Mouse (Mus musculus) embryo, embryonic 11 days (tissue): ENCODE measurements at regions not wholly inside any gene's neighbourhood (a gene's known extent, or its start where the extent isn't known, plus 50 kb on each side); places are given as distances from the start of the nearest gene placed in this dataset.

Source experiments
- DNase-seq: peaks from one replicate; pipeline ENCODE4 v3.0.0-alpha.2; 2015

- DNase-seq: no peak
Observed at GRCm38 (mm10) chr13:107904051-107904740, 140.1 kb upstream of the Smim15 start.

DNA sequence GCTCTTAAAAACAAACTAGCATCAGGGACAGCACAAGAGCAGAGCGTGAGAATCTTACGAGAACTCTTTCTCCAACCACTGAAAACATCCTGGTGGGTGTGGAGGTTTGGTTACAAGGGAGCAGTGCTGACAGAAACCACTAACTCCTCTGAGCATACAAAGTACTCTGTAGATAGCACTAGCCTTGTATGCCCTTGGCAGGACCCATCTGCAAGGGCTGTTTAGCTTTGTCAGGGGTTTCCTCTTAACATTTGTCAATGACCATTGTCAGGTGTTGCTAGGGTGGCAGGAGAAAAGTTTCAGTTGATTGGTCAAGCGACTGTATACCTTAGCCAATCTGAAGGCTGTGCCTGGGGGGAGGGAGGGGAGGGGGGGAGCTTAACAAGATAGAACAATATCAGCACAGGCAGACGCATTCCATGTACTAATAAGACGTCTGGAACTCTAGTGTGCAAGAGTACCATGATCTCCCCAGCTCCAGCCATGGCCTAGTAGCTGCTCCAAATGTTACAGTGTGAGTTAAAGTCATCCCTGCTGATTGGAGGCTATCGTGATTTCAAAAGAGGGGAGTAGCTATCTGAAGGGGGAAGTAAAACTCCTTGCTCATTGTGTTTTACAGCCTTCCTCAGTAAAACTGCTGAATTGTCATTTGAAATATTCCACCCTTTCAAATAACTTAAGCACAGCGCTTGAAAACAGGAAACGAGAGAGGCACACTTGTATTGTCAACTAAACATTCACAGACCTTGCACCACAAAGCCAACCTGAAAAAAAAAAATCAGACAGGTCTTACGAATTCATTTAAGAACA is 140.9 kb upstream of the Smim15 start:
- peak; percentile 66 for DNase-seq

DNA sequence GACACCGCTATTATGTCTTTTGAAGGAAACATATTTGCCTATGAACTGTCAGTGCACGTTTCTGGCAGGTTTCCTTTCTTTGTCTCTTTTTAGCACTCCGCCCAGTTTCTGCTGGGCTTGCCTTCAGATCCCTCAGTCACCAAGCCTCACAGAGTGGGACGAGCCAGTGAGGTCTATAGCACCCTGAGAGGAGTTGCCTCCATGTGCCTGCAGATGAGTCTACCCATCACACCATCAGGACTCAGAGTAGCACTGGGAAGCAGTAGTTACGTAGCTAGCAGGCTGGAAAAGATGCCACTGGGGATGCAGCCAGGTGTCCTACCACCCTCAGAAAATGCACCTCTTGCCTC is 141.5 kb upstream of the Smim15 start:
- no peak for DNase-seq

GRCm38 (mm10) chr13:107899600-107900229 is 144.5 kb upstream of the Smim15 start:
- DNase-seq: no peak

- no peak for DNase-seq
Observed at GRCm38 (mm10) chr13:107897646-107898045, 146.6 kb upstream of the Smim15 start.

GRCm38 (mm10) chr13:107897184-107897583 is 147.1 kb upstream of the Smim15 start:
- DNase-seq: no peak

DNA sequence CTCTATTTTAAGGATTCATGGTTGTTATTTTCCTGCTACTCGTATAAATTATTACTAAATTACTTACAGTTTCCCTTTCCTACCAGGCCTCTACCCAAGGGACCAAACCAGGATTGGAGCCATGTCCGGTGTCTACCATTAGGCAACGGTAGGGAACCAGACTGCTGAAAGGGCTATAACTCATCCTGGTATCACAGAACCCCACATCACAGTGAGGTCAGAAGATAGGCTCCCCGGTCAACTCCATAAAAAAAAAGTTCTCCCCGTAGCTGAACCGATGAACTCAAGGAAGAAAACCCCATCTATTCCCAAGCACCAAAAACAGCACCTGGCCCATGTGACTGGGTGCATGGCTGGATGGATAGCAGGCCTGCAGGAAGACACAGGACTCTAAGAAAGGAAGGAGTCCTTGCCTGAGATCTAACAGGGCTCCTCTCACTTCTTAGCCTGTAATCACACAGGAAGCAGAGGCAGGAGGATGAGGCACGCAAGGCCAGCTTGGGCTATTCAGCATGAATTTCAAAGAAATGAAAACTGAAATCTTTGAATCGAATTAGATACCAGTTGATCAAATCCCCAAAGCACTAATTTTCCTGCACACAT is 150.6 kb upstream of the Smim15 start:
- no peak for DNase-seq

- no peak for DNase-seq
Observed at GRCm38 (mm10) chr13:107893081-107893480, 151.2 kb upstream of the Smim15 start.

- no peak for DNase-seq
Observed at GRCm38 (mm10) chr13:107891946-107892345, 152.3 kb upstream of the Smim15 start.

- DNase-seq: peak; percentile 88
Observed at GRCm38 (mm10) chr13:107890866-107891821, 153.1 kb upstream of the Smim15 start.

DNA sequence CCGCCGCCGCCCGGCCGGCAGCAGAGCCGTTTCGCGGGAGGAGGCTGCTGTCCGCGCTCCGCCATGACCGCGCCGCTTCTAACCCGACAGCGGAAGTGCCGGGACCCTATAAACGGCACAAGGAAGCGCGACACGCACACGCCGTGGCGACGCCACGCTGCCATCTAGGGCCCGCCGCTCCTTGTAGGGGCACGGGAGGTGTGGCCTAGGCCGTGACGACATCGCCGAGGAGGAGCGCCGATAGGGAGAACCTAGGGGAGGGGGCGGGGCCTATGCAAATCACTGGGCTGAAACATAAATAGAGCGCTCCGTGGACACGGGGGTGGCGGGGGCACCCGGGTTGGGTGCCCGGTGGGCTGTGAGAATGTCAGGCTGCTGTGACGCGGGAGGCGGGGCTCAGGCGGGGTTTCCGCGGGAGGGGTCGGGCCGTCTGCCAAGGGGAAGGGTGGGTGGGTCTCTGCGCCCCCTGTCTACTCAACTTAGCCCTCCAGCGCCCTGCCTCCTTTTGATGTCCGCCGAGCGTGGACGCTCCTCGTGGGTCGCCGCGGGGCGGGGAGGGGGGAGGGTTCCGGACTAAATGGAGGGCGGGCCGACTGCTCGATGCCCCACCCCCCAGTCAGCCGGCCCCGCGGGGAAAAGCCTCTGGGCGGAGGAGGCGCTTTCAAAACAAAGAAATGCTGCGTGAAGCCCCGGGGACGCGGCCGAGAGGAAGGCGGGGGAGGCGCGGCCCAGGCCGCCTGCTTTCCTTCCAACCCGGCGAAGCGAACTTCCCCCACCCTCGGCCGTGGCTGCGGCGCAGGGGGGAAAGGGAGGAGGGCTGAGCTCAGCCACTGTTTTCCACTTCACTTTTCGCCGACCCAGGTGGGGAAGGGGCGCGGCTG is 154.0 kb upstream of the Smim15 start:
- DNase-seq: peak; percentile 100

DNA sequence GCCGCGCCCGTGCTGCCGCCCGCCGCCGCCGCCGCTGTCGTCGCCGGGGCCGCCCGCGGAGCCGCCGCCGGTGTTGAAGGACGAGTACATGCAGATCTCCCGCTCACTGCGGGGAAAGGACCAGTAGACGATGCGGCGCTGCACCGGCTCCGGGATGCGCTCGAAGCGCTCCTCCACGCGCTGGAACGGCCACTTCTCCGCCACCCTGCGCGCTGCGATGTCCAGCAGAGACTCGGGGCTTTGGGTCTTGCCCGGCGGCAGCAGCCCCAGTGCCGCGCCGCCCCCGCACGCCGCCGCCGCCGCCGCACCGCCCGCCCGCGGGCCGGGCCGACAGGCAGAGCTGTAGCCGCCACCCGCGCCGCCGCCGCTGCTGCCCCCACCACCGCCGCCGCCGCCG is 154.7 kb upstream of the Smim15 start:
- no peak for DNase-seq

- peak; percentile 74 for DNase-seq
Observed at GRCm38 (mm10) chr13:107888571-107889451, 155.4 kb upstream of the Smim15 start.

GRCm38 (mm10) chr13:107888231-107888555 is 156.1 kb upstream of the Smim15 start:
- peak; percentile 60 for DNase-seq

DNA sequence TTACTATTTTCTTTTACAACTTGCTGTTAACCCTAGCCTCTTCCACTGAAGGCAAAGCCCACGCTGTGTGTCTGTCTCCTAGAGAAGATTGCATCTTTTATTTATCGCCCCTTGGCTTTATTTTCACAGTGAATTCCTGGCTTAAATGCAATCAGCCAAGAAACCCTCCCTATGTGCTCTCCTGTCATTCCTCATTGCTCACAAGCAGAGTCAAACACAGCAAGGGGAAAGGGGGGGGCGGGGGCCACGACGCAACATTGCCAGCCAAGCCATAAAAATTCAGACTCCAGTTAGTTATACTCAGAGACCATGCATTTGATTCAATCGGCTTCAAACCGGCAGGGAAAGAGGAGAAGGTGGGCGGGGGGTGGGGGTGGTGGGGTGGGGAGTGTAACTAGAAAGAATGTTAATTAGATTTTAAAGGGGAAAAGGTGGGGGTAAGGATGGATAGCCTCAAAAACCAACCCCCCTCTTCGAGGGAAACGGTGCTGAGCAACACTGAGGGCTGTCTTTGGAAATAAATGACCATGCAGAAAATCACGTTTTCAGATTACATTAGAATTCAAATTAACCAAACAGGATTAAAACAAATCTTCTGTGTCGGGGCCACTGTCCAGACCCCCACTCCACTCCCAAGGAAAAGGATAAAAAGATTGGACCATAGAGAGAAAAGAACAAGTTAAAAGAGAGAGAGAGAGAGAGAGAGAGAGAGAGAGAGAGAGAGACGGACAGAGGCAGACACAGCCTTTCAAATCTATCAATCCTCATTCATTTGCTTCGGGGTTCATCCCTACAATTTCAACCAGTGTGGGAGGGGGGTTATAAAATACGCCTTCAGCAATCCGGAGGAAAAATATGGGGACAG is 156.6 kb upstream of the Smim15 start:
- DNase-seq: peak; percentile 45

- DNase-seq: no peak
Observed at GRCm38 (mm10) chr13:107884836-107885235, 159.4 kb upstream of the Smim15 start.

DNA sequence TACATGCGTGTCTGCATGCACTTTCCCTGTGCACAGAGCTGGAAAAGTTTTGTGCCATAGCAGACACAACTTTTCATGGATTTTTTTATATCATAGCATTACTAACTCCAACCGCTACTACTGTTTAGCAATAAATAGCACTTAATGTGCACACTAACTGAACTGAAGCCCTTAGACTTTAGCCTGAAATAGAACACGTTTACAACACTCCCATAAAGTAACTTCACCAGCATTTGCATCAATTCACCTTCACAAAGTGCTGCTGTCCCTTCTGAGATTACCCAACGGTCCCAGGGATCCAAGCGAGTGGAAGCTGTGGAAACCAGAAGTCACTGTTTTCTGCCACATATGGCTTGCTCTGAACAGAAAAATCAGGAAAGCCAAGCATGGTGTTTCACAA is 161.9 kb upstream of the Smim15 start:
- no peak for DNase-seq

DNA sequence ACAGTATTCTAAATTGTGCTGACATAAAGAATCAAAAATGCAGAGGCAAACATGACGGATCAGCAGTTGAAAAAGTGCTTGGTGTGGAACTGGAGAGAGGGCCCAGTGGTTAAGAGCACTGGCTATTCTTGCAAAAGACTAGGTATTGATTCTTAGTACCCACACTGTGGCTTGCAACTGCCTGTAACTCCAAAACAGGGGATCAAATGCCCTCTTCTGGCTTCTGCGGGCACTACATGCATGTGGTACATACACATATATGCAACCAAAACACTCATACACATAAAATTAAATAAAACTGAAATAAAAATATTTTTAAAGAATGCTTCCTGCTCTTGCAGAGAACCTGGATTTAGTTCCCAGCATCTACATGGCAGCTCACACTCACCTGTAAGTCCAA is 163.7 kb upstream of the Smim15 start:
- no peak for DNase-seq

DNA sequence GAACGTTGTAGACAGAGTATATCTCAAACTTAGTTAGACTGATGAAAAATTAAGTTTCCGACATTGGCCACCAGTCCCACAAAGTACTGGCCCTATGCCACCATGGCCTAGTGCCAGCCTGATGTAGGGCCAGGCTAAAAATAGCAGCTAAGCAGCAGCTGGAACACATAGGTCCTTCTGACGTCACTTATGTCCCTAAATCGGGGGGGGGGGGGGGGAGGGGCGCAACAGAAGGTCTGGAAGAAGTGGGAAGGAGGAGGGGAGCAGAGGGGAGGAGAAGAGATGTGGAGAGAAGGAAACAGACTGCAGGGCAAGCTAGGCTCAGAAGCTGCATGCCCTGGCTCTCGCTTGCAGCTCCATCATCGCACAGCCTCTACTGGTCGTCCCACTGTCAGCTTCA is 164.7 kb upstream of the Smim15 start:
- no peak for DNase-seq
